9 mouse cellular contexts compared by ENCODE assay signal in the genomic region with DNA sequence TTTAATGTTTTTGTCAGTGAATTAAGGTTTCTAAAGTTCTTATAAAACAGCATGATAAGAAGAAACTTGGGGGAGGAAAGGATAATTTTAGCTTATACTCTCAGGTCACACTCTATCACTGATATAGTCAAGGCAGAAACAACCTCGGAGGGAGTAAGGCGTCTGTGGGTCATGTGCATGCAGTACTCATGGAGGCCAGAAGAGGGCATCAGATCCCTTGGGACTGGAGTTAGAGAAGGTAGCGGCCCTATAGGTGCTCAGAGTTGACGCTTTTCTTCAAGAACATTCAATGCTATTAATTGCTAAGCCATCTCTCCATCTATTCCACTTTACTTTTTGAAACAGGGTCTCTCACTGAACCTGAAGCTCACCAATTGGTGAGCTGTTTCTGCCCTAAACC. TPM values are rescaled to one million over a fixed set of nuclear protein-coding genes. Genes with fewer than 3 reads are reported as not detected.
A peak's percentile ranks its signal among the peaks of the same experiment; 100 is the strongest.
DNase-seq lines count a peak whose midpoint lies in the region; ATAC-seq and TF ChIP-seq lines count a peak whose summit lies in the region.
"Had no signal": no experiment of that assay in that cellular context is flagged by ENCODE, and none has a peak within 500 bp of the region (broad histone marks: within the 10 kb centered on the region; RNA-seq: fewer than 3 reads in every experiment).

No protein-coding gene starts in this region.

- no peaks in the 10 kb centered on the region; the same call in 1 of the 2 replicates for H3K27me3 ChIP-seq in kidney, postnatal 0 days (ENCODE audit: insufficient read depth, low read length)
- H3K27me3 ChIP-seq in liver, embryonic 11.5 days (replicated peaks; ENCODE audit: control insufficient read depth, insufficient read depth, low read length): no peaks in the 10 kb centered on the region

- no peak overlapping the region for H3K27ac ChIP-seq in kidney, postnatal 0 days
- H3K27ac ChIP-seq in liver, embryonic 11.5 days (ENCODE audit: low read depth, low read length): no peak overlapping the region
- H3K27ac ChIP-seq in olfactory bulb, adult 2 months (ENCODE audit: insufficient read depth, low read depth, low read length): no peak overlapping the region

- TF ChIP-seq POLR2A in olfactory bulb, adult 2 months (IDR thresholded peaks at IDR 0.05; ENCODE audit: insufficient read depth, low read depth, low read length): no peak

- 5% methylated on average over 4 of the region's 4 CpGs for WGBS in kidney, postnatal 0 days
- WGBS in liver, embryonic 11.5 days: 13% methylated on average over 4 of the region's 4 CpGs
- 6% methylated on average over 4 of the region's 4 CpGs for WGBS in olfactory bulb, adult 2 months

- no peak overlapping the region for H3K4me2 ChIP-seq in kidney, postnatal 0 days (ENCODE audit: low read length)
- H3K4me2 ChIP-seq in liver, embryonic 11.5 days: no peak overlapping the region

- H3K9me3 ChIP-seq in kidney, postnatal 0 days (replicated peaks; ENCODE audit: low read length): no peaks in the 10 kb centered on the region
- H3K9me3 ChIP-seq in liver, embryonic 11.5 days (ENCODE audit: control insufficient read depth, low read length): no peaks in the 10 kb centered on the region

- no peaks in the 10 kb centered on the region for H3K36me3 ChIP-seq in kidney, postnatal 0 days (ENCODE audit: insufficient read depth, low read length)
- H3K36me3 ChIP-seq in liver, embryonic 11.5 days (ENCODE audit: control insufficient read depth, insufficient read depth, low read length): no peaks in the 10 kb centered on the region

- peak; percentile 100 for TF ChIP-seq CTCF in kidney, postnatal 0 days (IDR thresholded peaks at IDR 0.05; ENCODE audit: low read depth)
- 0 out of 2 replicates have a peak, but pooled peaks have one; percentile 14 for TF ChIP-seq CTCF in olfactory bulb, adult 2 months (IDR thresholded peaks at IDR 0.05; ENCODE audit: insufficient read depth, low read depth, low read length)

- H3K4me3 ChIP-seq in kidney, postnatal 0 days (replicated peaks; ENCODE audit: low read depth, low read length): no peak overlapping the region
- no peak overlapping the region for H3K4me3 ChIP-seq in liver, embryonic 11.5 days (ENCODE audit: low read depth, low read length)
- no peak overlapping the region for H3K4me3 ChIP-seq in olfactory bulb, adult 2 months (ENCODE audit: insufficient read depth, low read depth, low read length)

- peak; percentile 61 to 64 for DNase-seq in B cell, adult 2 months
- DNase-seq in ZHBTc4 (ENCODE audit: low read depth, low spot score): peak; percentile 78
- DNase-seq in cerebellum, postnatal 4 days (ENCODE audit: low spot score in 2 of 2): peak; percentile 61 to 79
- DNase-seq in gastrocnemius, postnatal 10 days: peak; percentile 65
- DNase-seq in kidney, postnatal 0 days (ENCODE audit: low spot score): peak; percentile 84
- peak; percentile 37 for DNase-seq in liver, embryonic 11.5 days (ENCODE audit: low spot score)
- DNase-seq in urinary bladder, postnatal 25 days (ENCODE audit: low spot score): peak; percentile 51

- H3K9ac ChIP-seq in kidney, postnatal 0 days (ENCODE audit: low read depth, low read length): no peak overlapping the region
- no peak overlapping the region for H3K9ac ChIP-seq in liver, embryonic 11.5 days (ENCODE audit: low read depth, low read length)

- H3K4me1 ChIP-seq in kidney, postnatal 0 days (replicated peaks; ENCODE audit: insufficient read depth, low read length): no peaks in the 10 kb centered on the region
- no peaks in the 10 kb centered on the region for H3K4me1 ChIP-seq in liver, embryonic 11.5 days (replicated peaks; ENCODE audit: control insufficient read depth, insufficient read depth, low read length)
- no peaks in the 10 kb centered on the region for H3K4me1 ChIP-seq in olfactory bulb, adult 2 months (ENCODE audit: control insufficient read depth, insufficient read depth, low read length)

- peak; percentile 59 for ATAC-seq in kidney, postnatal 0 days (replicated peaks; ENCODE audit: low FRiP score, low read depth)
- peak; percentile 57; the same call in 1 of the 2 replicates for ATAC-seq in liver, embryonic 11.5 days (replicated peaks; ENCODE audit: low FRiP score)

RNA-seq across cellular contexts. Expression of a gene that starts 19.8 kb away (rescaled TPM):
- total RNA-seq in gastrocnemius, postnatal 10 days (2021): not detected
- not detected in 2 replicates for polyA plus RNA-seq in kidney, postnatal 0 days (2015; fragmentation: Nextera tagmentation; extraction: Ambion mirVana)
- polyA plus RNA-seq in liver, embryonic 11.5 days (2014; fragmentation: Nextera tagmentation; extraction: Ambion mirVana): not detected in 2 replicates
- not detected in 2 replicates for polyA plus RNA-seq in olfactory bulb, adult 2 months (2012; ENCODE audit: insufficient read depth, insufficient read length, low replicate concordance, missing spikeins)
- total RNA-seq: neutrophil, adult 5-6 weeks had no signal

RNA-seq across cellular contexts. Expression of a gene that starts 22.2 kb away (rescaled TPM):
- total RNA-seq in gastrocnemius, postnatal 10 days (2021): 1 to 10 TPM; 3.8 to 5.5 TPM
- 7.6 and 8.0 TPM in 2 replicates for polyA plus RNA-seq in kidney, postnatal 0 days (2015; fragmentation: Nextera tagmentation; extraction: Ambion mirVana)
- 1.5 and 1.7 TPM in 2 replicates for polyA plus RNA-seq in liver, embryonic 11.5 days (2014; fragmentation: Nextera tagmentation; extraction: Ambion mirVana)
- polyA plus RNA-seq in olfactory bulb, adult 2 months (2012; ENCODE audit: insufficient read depth, insufficient read length, low replicate concordance, missing spikeins): not detected in 2 replicates
